Mouse (Mus musculus) c-Kit-negative CD71-positive TER-119-positive erythroid progenitor cells, embryonic 14.5 days (primary cell): Measurements from ENCODE around the gene Ltf.

Experiments used
- DNase-seq: peaks from one replicate; pipeline ENCODE4 v3.0.0-alpha.2; 2013; ENCODE audit warnings: low read depth, low spot score

Ltf gene

DNA sequence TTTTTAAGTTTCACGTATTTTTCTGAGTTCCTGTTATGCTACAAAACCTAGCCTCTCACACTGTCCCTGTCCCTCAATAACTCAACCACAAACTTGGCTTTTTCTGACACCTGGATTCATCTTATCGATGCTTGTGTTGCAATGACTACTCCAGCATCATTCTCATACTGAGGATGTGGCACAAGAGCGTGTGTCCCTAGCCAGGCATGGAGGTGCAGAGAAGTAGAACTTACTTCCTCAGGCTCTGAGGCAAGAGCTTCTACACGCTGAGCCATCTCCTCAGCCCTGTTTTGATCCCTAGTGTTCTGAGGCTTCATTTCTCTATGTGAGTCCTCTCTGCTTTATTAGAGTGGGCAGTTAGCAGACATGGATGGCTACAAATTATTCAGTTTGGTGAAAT, 14.6 kb downstream of the Ltf start:
- DNase-seq: no peak

DNA sequence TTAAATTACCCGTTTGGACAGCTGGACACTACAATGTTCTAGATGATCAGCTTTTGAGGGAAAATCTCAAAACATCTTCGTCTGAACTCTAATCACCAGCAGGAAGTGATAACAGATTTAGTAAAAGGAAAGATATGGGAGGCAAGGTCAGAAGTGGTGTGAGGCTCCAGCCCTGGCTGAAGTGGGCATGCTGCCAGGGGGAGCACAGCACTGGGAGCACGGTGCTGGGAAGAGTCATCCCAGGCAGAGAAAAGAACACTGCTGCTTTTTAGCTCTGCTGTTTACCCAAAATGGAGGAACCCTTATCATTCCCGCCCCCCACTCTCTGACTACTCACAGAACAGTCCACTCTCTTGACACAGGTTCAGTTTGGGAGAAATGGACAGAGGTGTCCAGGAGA, 20.9 kb downstream of the Ltf start:
- no peak for DNase-seq

- no peak for DNase-seq
These were observed 23.2 kb downstream of the Ltf start for GRCm38 (mm10) chr9:111042266-111042665.

- DNase-seq: no peak
These were observed 27.2 kb downstream of the Ltf start for GRCm38 (mm10) chr9:111046222-111046621.

DNA sequence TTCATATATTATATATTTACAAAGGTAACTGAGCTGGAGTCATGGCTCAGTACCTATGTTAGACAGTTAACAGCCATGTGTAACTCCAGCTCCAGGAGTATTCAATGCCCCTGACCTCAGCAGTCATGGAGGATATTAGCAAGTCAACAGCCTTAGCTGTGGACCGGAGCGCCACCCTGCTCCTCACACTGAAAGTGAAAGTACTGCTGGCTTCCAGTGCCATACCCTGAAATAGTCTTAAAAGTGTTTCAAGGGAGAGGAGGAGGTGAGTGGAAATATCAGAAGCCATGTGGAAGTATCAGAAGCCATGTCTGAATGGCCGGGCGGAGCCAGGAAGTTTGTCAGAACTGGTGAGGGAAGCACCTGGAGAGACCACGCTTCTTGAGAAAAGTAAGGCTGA, 28.2 kb downstream of the Ltf start:
- no peak for DNase-seq

- no peak for DNase-seq
These were observed 29.4 kb downstream of the Ltf start for GRCm38 (mm10) chr9:111048452-111048851.

DNA sequence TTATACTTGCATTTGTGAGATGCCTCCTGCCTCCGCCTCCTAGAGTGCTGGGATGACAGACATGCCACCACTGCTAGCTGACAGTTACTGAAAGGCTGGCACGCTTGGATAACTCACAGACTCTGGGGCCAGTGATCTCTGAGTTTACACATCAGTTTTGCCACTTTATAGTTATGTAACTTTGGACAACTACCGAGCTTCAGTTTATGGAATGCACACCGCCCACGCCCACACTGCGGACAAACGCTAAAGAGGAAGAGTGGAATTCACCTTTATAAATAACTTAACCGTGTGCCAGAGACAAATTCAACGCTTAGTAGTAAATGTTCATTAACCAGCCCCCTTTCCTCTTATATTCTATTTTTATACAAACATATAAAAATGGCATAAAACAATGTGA, 35.9 kb downstream of the Ltf start:
- DNase-seq: no peak

- no peak for DNase-seq
These were observed 36.9 kb downstream of the Ltf start for GRCm38 (mm10) chr9:111055800-111056518.

GRCm38 (mm10) chr9:111056519-111056797, 37.4 kb downstream of the Ltf start:
- no peak for DNase-seq

GRCm38 (mm10) chr9:111056798-111057543, 37.9 kb downstream of the Ltf start, which contains the start of gene Ccrl2:
Gene Ccrl2 (minus strand): TSS chr9:111057519.
- DNase-seq: peak; percentile 93

DNA sequence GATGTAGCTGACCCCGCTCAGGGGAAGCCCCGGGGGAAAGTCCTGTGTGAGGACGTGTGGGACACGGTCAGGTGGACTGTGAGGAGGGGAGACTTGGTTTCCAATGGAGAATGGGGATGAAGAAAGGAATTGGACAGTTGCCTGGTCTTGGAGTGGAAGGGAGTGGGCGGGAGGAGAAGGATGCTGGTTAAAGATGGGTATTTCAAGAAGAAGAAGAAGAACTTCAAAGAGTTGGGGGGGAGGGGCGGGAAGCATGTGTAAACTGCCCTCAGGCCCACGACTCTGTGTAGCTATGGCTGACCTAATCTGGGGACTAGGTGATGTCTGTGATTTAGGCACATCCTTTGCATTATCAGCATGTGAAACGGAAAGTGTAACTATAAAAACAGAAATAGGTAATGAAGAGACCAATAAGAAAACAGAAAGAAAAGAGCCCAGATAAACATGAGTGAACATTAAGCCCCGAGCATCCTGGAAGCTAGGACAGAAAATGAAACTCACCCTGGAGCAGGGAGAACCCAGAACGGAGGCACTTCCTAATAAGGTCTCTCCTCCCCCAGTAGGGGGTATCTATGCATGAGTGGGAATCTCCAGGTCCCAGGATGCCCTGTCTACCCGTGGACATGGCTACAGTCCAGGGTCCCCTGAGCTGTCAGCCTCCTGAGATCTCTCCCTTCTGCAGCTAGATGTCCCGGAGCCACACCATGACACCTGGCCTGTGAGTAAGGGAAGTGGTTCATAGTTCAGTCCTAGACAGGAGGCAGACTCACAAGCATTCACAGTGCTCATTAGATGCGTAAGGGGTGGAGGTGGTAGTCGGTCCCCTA, 38.7 kb downstream of the Ltf start:
- peak; percentile 29 for DNase-seq

DNA sequence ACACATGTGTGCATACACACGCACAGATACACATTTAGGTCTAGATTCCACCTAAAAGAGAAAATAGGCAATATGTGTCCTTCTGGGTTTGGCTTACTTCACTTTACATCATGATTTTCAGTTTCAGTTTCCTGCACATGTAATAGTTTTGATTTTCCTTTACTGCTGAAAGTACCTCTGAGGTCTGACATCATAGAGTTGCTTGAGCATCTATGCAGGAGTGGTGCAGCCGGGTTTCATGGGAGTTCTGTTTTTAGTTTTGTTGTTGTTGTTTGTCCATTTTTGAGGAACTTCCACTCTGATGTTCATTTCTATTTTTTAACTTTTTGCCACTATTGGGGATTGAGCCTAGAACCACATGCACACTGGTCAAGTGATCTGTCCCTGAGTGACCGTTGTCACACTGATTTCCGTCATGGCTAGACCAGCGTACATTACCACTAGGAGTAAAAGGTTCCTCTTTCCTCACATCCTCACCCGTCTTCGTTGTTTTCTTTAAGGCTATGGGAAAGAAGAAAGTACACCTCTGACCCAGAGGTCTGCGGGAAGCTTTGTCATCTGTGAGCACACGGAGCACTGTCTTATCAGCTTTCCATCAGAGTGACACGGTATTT, 40.0 kb downstream of the Ltf start:
- no peak for DNase-seq

DNA sequence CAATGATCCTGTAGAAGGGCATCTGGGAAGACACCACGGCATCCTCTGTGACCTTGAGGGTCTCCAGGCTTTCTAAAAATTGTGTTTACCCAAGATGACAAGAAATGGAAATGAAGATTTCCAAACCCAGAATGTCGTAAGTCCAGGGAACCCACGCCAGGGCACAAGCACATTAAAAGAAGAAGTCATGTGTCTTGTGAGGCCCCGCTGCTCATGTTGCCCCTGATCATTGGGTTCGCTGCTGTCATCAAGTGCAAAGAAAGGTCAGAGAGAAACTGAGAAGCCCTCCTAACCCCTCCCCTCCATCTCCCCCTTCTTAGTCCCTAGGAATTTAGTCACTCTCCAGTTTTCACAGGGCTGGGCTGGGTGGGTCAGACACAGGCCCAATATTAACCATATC, 43.8 kb downstream of the Ltf start:
- no peak for DNase-seq

GRCm38 (mm10) chr9:111067052-111067451, 48.0 kb downstream of the Ltf start:
- no peak for DNase-seq

GRCm38 (mm10) chr9:111070546-111070961, 51.5 kb downstream of the Ltf start:
- DNase-seq: peak; percentile 58

DNA sequence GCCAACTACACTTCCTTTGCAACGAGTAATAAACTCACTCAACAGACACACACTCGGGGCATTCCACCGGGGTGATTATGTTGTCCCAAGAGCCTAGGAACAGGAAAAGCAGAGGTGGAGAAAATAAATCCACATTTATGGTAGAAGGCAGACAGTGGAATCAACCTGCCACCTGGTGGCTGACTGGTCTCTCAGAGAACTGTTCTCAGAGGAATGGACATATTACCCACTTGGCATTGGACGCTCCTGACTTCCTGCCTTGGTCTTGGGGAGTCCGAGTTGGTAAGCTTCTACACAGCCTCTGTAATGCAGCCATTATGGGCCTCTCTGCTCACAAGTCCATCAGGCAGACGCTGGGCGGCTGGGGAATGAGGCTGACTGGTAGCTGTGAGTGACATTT, 53.1 kb downstream of the Ltf start:
- DNase-seq: no peak

- no peak for DNase-seq
These were observed 53.9 kb downstream of the Ltf start for GRCm38 (mm10) chr9:111072971-111073370.

- peak; percentile 44 for DNase-seq
These were observed 58.7 kb downstream of the Ltf start for GRCm38 (mm10) chr9:111077745-111078144.

DNA sequence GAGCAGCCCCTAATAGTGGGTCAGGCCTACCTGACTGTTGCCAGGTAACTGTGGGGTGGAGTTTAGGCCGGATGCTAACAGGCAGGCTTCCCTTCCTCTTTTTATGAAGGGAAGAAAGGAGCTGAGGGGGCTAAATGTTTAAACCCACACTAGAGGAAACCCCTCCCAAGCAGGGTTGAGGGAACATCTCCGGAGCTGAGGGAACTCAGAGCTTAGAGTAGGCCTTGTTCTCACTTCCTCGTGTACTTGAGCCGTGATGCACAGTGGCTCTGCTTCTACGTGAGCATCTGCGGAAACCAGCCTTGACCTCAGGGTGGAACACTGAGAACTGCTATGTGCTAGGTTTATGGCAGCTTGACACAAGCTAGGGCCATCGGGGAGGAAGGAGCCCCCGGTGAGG, 61.7 kb downstream of the Ltf start:
- DNase-seq: no peak

DNA sequence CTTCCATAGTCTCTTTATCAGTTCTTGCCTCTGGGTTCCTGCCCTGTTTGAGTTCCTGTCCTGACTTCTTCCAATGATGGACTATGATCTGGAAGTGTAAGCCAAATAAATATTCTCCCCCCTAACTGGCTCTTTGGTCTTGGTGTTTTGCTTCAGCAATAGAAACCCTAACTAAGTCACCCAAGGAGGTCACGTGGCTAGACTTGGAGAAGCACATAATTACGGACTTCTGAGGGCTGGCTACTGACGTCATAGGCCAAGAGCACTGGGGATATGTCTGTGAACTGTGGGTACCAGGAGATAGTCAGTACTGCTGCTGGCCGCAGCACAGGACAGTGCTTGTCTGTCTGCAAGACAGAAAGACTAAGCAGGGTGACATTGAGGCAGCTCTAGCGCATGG, 62.7 kb downstream of the Ltf start:
- no peak for DNase-seq

DNA sequence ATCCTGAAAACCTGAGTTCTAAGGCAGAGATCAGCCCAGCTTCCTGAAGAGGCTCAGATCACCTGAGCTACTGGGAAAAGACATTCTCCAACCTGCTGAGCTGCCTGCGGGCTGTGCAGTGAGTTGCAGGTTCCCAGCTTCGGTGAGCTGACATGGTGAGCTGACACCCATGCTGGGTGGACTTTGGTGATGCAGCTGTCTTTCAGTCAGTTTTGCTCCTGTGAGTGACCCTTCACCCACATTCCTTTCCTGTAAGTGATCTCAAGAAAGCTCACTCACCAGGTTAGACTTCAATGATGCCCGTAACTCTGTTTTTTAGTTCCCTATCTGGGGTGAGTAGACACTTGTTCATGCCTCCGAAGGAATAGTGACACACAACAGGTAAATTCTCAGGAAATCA, 66.3 kb downstream of the Ltf start:
- no peak for DNase-seq

DNA sequence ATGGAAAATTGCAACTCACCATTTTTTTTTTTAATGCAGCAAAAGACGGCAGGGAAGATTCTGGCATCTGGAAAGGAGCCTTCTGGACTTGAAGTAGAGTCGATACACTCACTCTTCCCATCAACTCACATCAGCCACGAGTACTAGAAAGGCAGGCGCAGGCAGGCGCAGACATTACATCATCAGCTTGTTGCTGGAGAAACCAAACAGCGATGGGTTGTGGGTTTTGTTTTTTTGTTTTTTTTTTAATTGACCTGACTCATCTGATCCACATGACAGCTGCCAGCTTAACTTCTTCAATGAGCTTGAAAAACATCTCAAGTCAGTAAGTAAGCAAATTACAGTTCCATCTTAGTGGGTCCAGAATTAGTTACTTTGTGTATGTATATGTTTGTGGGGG, 67.1 kb downstream of the Ltf start:
- no peak for DNase-seq
